Mouse (Mus musculus): Measurements from ENCODE around the gene Serac1.
A peak's percentile ranks its signal among the peaks of the same experiment; 100 is the strongest.
"Not testable (repeated sequence)": the region's sequence is repeated elsewhere in the genome, so short reads cannot be mapped to it uniquely, and the experiment has no call there.

The Serac1 gene

GRCm38 (mm10) chr17:6063532-6063931, 16.0 kb downstream of the Serac1 start:
- DNase-seq = no peak

GRCm38 (mm10) chr17:6062793-6063192, 16.7 kb downstream of the Serac1 start:
- DNase-seq = no peak

- peak; percentile 63 for DNase-seq
Measured at GRCm38 (mm10) chr17:6054934-6055355, 24.6 kb downstream of the Serac1 start.

- no peak for DNase-seq
Measured at GRCm38 (mm10) chr17:6052801-6053200, 26.7 kb downstream of the Serac1 start.

GRCm38 (mm10) chr17:6037507-6037906, 42.0 kb downstream of the Serac1 start:
- no peak for DNase-seq

GRCm38 (mm10) chr17:6036872-6037271, 42.7 kb downstream of the Serac1 start:
- DNase-seq = no peak

GRCm38 (mm10) chr17:6036458-6036857, 43.1 kb downstream of the Serac1 start:
- DNase-seq = no peak

- no peak for DNase-seq
Measured at GRCm38 (mm10) chr17:6035661-6036060, 43.9 kb downstream of the Serac1 start.

GRCm38 (mm10) chr17:6025831-6026230, 53.7 kb downstream of the Serac1 start:
- no peak for DNase-seq

- DNase-seq = not testable (repeated sequence)
Measured at GRCm38 (mm10) chr17:6021374-6021789, 58.2 kb downstream of the Serac1 start.

GRCm38 (mm10) chr17:6020636-6021035, 58.9 kb downstream of the Serac1 start:
- peak; percentile 47 for DNase-seq

GRCm38 (mm10) chr17:6019776-6020175, 59.8 kb downstream of the Serac1 start:
- peak; percentile 26 for DNase-seq

- peak; percentile 41 for DNase-seq
Measured at GRCm38 (mm10) chr17:6018348-6018747, 61.2 kb downstream of the Serac1 start.

- DNase-seq = no peak
Measured at GRCm38 (mm10) chr17:6017268-6017667, 62.3 kb downstream of the Serac1 start.

GRCm38 (mm10) chr17:6016213-6016780, 63.2 kb downstream of the Serac1 start:
- DNase-seq = no peak

GRCm38 (mm10) chr17:6014985-6015384, 64.6 kb downstream of the Serac1 start:
- DNase-seq = no peak

GRCm38 (mm10) chr17:6013079-6013478, 66.5 kb downstream of the Serac1 start:
- no peak for DNase-seq

GRCm38 (mm10) chr17:6009606-6010005, 69.9 kb downstream of the Serac1 start:
- DNase-seq = no peak

- no peak for DNase-seq
Measured at GRCm38 (mm10) chr17:6008590-6008989, 71.0 kb downstream of the Serac1 start.

- DNase-seq = no peak
Measured at GRCm38 (mm10) chr17:6007902-6008301, 71.6 kb downstream of the Serac1 start.

- DNase-seq = no peak
Measured at GRCm38 (mm10) chr17:6007101-6007780, 72.3 kb downstream of the Serac1 start.

- no peak for DNase-seq
Measured at GRCm38 (mm10) chr17:6005638-6006471, 73.7 kb downstream of the Serac1 start.

GRCm38 (mm10) chr17:6005246-6005637, 74.3 kb downstream of the Serac1 start:
- peak; percentile 47 for DNase-seq

- no peak for DNase-seq
Measured at GRCm38 (mm10) chr17:6003661-6004060, 75.9 kb downstream of the Serac1 start.

Data from liver (tissue).